Mouse (Mus musculus) spleen, postnatal 4 days (tissue): Measurements from ENCODE around the gene Sf3b3.

Experiments
- DNase-seq, 2 experiments: peaks; one replicate each; pipeline ENCODE4 v3.0.0; 2022; ENCODE audit warnings: low spot score in 2 of 2

Sf3b3 gene

GRCm38 (mm10) chr8:110847645-110848495 lies 1.3 kb upstream of the Sf3b3 start:
- no peak for DNase-seq

- no peak for DNase-seq
These were observed 573 bp upstream of the Sf3b3 start for GRCm38 (mm10) chr8:110847171-110847549.

- no peak for DNase-seq
These were observed 674 bp downstream of the Sf3b3 start for GRCm38 (mm10) chr8:110845821-110846404.

- no peak for DNase-seq
These were observed 1.6 kb downstream of the Sf3b3 start for GRCm38 (mm10) chr8:110844941-110845340.

- DNase-seq: no peak
These were observed 3.4 kb downstream of the Sf3b3 start for GRCm38 (mm10) chr8:110843207-110843606.

- DNase-seq: no peak
These were observed 4.5 kb downstream of the Sf3b3 start for GRCm38 (mm10) chr8:110842012-110842574.

- no peak for DNase-seq
These were observed 14.6 kb downstream of the Sf3b3 start for GRCm38 (mm10) chr8:110831956-110832355.

GRCm38 (mm10) chr8:110828511-110828910 lies 18.1 kb downstream of the Sf3b3 start:
- no peak for DNase-seq

GRCm38 (mm10) chr8:110824861-110825260 lies 21.7 kb downstream of the Sf3b3 start:
- no peak for DNase-seq

- DNase-seq: no peak
These were observed 24.6 kb downstream of the Sf3b3 start for GRCm38 (mm10) chr8:110821960-110822359.

- no peak for DNase-seq
These were observed 26.3 kb downstream of the Sf3b3 start for GRCm38 (mm10) chr8:110820257-110820656.

GRCm38 (mm10) chr8:110818593-110818992 lies 28.0 kb downstream of the Sf3b3 start:
- no peak for DNase-seq

- DNase-seq: no peak
These were observed 29.6 kb downstream of the Sf3b3 start for GRCm38 (mm10) chr8:110816990-110817389.

GRCm38 (mm10) chr8:110815308-110815707 lies 31.3 kb downstream of the Sf3b3 start:
- DNase-seq: no peak

- no peak for DNase-seq
These were observed 33.3 kb downstream of the Sf3b3 start for GRCm38 (mm10) chr8:110813081-110813812.

GRCm38 (mm10) chr8:110812349-110813080 lies 34.1 kb downstream of the Sf3b3 start:
- no peak for DNase-seq

- no peak for DNase-seq
These were observed 34.8 kb downstream of the Sf3b3 start for GRCm38 (mm10) chr8:110811793-110812192.

GRCm38 (mm10) chr8:110811116-110811515 lies 35.5 kb downstream of the Sf3b3 start:
- no peak for DNase-seq

- no peak for DNase-seq
These were observed 36.0 kb downstream of the Sf3b3 start for GRCm38 (mm10) chr8:110810481-110811065.

GRCm38 (mm10) chr8:110809831-110810230 lies 36.8 kb downstream of the Sf3b3 start:
- DNase-seq: no peak
